Mouse (Mus musculus) liver, postnatal 0 days (tissue): Measurements from ENCODE around the gene Afg1l.
A peak's percentile ranks its signal among the peaks of the same experiment; 100 is the strongest.

Source experiments
- CTCF ChIP-seq: sonication (generic); IDR thresholded peaks from 2 replicates; pipeline ENCODE4 v1.5.1; 2016; ENCODE audit warnings: antibody characterized with exemption, low read depth
- EP300 ChIP-seq: IDR thresholded peaks from 2 replicates; pipeline ENCODE4 v1.6.1; 2016; ENCODE audit warnings: antibody characterized with exemption, low read depth, mild to moderate bottlenecking

- no peak for TF ChIP-seq CTCF
- TF ChIP-seq EP300, result peak; percentile 88
Observed at GRCm38 (mm10) chr10:42511184-42512135, 33.1 kb upstream of the Afg1l start.
